Mouse (Mus musculus): Measurements from ENCODE around the gene Tuba3b.

DNA sequence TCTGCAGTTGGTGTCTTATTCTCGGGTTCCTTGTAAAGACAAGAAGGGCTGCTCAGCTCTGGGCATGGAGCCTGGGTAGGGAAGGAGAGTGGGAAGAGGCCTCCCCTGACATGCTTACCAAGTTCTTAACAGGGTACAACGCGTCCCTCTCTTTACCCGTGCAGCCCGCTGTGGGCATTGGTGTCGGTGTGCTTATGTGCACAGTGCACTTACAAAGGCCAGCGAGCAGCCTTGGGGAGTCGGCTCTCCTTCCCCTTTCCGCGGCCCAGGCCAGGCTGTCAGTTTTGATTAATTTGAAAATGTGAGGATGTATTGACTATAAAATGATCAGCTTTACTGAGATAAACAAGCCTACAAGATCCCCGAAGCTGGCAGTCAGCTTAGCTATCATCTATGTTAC is 45.4 kb downstream of the Tuba3b start:
- TF ChIP-seq POLR2A (IDR thresholded peaks at IDR 0.05; ENCODE audit: low read depth, low read length), result no peak
- TF ChIP-seq CTCF (IDR thresholded peaks at IDR 0.05; ENCODE audit: borderline replicate concordance, insufficient read depth, low read length), result no peak

Data from embryonic fibroblast, embryonic 13.5 days (primary cell).